Mouse (Mus musculus) bone marrow macrophage, adult 2 months (primary cell): ENCODE data around the gene R3hdm2.

Source experiments
- CTCF ChIP-seq: IDR thresholded peaks from 2 replicates; pipeline ENCODE4 v1.5.1; 2012; ENCODE audit warnings: low read depth, mild to moderate bottlenecking, low read length, moderate library complexity
- POLR2A ChIP-seq: IDR thresholded peaks from 2 replicates; pipeline ENCODE4 v1.6.1; 2012; ENCODE audit warnings: mild to moderate bottlenecking, low read depth, low read length, borderline replicate concordance

DNA sequence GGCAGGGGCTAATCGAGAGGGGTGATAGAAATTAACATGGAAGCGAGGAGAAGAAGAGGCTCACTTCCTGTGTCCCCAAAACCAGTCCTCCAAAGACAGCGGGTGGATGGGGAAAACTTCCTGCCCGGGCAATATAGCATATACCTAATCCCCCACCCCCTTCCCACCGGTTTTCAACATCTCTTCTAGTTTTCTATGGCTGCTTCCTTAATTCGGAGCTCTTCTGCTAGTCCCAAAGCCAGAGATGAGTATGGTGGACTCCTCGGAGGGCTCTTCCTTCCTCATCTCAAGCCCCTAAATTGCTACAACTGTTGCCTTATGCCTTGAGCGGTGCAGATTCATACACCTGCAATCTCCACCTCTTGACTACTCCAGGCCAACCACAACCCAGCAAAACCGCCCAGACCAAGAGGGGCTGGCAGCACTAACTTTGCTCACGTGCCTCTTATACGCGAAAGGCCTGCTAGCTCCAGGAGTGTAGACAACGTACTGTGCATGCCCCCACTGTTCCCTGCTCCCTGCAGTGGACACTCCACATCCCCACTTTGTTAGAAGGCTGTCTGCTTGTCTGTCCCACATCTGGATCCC, 134.1 kb downstream of the R3hdm2 start:
- TF ChIP-seq CTCF (no peak), POLR2A (no peak)
